Mouse (Mus musculus): ENCODE measurements around the gene Mmrn2. TPM values are rescaled to one million over a fixed set of nuclear protein-coding genes. Genes with fewer than 3 reads are reported as not detected.
A peak's percentile ranks its signal among the peaks of the same experiment; 100 is the strongest.

Gene Mmrn2
- total RNA-seq (2014; fragmentation: Nextera tagmentation) (not detected in 2 replicates), total RNA-seq (2017) (not detected in 2 replicates)

DNA sequence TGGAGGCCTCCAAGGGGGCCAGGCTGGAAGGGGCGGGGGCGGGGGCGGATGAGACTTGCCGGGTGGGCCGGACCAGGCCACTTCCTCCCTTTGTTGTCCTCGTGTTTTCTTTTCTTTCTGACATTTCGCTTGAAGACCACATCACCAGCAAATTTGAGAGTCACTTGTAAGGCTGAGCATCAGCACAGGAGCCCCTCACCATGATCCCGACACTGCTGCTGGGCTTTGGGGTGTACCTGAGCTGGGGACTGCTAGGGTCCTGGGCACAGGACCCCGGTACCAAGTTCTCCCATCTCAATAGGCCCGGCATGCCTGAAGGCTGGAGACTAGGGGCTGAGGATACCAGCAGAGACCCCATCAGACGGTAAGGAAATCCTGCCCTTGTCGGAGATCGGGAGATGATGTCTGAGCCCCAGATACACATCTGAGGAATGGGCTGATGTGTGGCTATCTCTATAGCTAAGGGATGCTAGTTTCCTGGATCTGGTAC lies at the start of gene Mmrn2:
Gene Mmrn2 (plus strand): TSS at position 51 of the 490 bp plus-strand sequence.
- ATAC-seq (replicated peaks; ENCODE audit: low FRiP score, low TSS enrichment, poor library complexity, severe bottlenecking) = no peak

DNA sequence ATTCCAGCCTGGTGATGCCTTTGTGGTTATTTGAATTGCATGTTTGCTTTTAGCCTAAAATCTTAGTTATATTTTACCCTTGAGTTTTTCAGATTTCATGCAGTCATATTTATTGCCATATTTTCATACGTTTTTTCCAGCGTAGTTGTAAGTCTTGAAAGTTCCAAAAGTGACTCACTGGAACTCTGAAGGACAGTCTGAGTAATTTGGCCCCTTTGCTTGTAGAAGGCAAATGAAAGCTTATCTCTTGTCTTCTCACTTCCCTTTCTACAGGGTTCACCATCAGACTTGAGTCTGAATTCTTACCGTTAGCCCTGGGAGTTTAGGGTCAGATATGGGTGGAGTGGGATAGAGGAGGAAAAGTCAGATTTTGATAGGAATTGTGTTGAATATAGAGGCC lies 48.7 kb upstream of the Mmrn2 start:
- no peak for ATAC-seq (replicated peaks; ENCODE audit: low FRiP score, low TSS enrichment, poor library complexity, severe bottlenecking)

DNA sequence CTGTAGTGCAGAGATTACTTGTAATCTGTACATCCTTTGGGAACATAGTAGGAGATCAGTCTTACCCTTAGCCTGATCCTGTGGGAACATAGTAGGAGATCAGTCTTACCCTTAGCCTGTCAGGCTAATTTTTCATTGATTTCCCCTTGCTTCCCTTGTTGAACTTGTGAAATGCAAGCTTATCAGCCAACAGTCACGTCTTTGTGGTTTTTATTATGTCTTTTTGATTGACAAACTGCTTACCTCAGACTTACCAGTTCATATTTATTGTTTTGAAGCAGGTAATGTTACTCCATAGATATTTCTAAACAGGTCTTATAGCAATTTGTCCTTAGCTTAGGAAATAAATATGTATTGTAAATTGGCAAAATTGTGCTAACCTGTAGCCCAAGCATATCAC lies 47.6 kb upstream of the Mmrn2 start:
- ATAC-seq (replicated peaks; ENCODE audit: low FRiP score, low TSS enrichment, poor library complexity, severe bottlenecking) = peak; percentile 50

DNA sequence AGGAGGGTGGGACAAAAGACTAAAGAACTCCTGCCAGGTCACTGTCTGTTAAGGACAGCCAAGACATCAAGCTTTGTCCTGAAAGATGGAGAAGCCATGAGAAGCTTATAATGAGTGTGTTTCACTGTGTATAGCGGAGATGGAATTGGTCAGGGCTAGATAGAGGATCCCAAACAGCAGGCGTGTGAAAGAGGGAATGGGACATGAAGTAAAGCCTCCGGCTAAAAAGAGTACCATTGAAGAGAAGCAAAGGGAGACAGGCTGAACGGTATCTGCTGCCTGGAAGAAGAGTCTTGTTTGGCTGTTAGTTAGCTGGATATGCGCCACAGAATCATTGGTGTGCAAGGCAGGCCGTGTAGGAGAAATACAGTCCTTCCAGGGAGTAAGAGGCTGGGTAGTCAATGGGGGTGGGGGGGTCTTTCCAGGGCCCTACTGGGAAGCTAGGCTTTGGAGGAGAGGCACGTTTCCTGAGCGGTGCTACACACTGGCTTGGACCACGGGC lies 44.6 kb upstream of the Mmrn2 start:
- no peak for ATAC-seq (replicated peaks; ENCODE audit: low FRiP score, low TSS enrichment, poor library complexity, severe bottlenecking)

- no peak for ATAC-seq (replicated peaks; ENCODE audit: low FRiP score, low TSS enrichment, poor library complexity, severe bottlenecking)
Observed at GRCm38 (mm10) chr14:34331886-34332285, 43.4 kb upstream of the Mmrn2 start.

DNA sequence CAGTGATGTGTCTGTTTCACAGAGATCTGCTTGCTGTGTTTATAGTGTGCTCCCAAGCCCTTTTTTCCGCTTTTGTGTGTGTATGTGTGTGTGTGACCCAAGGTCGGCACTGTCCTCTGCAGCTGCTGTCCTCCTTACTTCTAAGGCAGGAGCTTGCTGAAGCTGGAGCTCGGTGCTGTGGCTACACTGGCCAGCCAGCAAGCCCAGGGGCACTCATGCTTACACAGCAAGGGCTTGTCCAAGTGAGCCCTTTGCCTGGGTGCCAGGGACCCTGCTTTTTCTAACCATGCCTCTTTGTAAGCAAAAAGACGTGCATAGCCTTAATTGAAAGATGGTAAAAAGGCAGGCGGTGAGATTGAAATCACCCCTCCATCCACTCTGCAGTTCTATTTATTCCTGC lies 42.8 kb upstream of the Mmrn2 start:
- no peak for ATAC-seq (replicated peaks; ENCODE audit: low FRiP score, low TSS enrichment, poor library complexity, severe bottlenecking)

DNA sequence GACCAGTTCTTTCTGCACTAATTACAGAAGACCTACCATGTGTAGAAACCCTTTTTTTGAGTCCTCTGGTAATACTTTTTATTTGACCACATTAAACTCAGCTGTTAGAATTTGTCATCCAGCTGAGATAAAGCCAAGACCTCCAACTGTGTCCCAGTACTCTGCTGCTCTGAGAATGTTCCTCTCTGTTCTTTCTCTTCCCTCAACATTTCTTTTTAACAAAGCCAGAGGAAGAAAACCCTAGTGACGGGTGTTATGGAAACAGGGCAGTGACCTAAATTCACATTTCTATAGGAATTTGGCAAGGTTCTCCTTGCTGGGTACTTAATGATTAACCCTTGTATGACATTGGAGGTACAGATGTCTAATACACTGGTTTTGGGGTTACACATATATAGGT lies 35.8 kb upstream of the Mmrn2 start:
- no peak for ATAC-seq (replicated peaks; ENCODE audit: low FRiP score, low TSS enrichment, poor library complexity, severe bottlenecking)

GRCm38 (mm10) chr14:34341993-34342392 lies 33.3 kb upstream of the Mmrn2 start:
- ATAC-seq (replicated peaks; ENCODE audit: low FRiP score, low TSS enrichment, poor library complexity, severe bottlenecking) = peak; percentile 18; the same call in 1 of the 2 replicates

GRCm38 (mm10) chr14:34343078-34343477 lies 32.2 kb upstream of the Mmrn2 start:
- no peak for ATAC-seq (replicated peaks; ENCODE audit: low FRiP score, low TSS enrichment, poor library complexity, severe bottlenecking)

DNA sequence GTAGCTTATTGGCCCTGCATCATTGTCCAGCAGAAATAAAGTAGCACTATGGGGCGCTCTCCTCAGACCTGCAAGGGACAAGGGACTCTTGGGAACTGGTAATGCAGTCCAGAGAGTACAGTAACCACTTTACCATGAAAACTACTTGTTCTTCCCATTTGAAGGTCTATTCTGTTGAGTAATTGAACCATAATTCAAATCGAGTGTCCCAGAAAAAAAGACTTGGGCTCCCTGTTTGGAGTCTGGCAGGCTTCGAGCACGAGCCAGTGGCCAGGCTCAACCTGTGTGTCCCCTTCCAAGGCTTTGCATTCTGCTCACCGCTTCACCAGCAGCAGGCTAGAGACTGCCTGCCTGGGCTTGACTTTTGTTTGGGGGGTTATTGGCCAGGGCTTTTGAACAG lies 30.9 kb upstream of the Mmrn2 start:
- ATAC-seq (replicated peaks; ENCODE audit: low FRiP score, low TSS enrichment, poor library complexity, severe bottlenecking) = no peak

DNA sequence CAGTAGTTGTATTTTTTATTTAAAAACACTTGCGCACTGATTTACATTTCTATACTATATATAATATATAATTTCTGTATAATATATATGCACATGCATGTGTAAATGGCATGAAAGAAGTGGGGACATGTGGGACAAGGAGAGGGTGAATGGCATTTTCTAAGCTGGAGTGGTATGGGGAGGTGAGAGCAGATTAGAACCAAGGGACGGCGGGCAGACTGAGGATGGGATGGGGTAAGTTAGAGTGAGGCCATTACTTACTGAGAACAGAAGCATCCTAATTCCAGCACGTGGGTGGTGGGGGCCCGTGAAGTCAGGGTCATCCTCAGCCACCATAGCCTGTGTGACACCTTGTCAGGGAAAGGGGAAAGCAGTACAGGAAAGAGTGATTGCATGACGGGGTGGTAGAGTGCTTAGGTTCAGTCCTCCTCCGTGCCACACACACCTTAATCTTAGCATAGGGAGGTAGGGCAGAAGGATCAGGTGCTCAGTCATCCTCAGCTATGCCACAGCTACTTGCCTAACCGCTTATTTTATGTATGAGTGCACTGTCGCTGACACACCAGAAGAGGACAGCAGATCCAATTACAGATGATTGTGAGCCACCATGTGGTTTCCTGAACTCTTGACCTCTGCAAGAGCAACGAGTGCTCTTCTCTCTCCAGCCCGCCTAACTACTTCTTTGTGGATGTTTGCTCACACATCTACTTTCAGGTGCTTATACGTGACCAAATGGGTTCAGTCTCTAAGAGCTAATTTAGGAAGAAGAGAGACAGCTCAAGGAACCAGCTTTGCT lies 29.3 kb upstream of the Mmrn2 start:
- no peak for ATAC-seq (replicated peaks; ENCODE audit: low FRiP score, low TSS enrichment, poor library complexity, severe bottlenecking)

GRCm38 (mm10) chr14:34347084-34347483 lies 28.2 kb upstream of the Mmrn2 start:
- no peak for ATAC-seq (replicated peaks; ENCODE audit: low FRiP score, low TSS enrichment, poor library complexity, severe bottlenecking)

DNA sequence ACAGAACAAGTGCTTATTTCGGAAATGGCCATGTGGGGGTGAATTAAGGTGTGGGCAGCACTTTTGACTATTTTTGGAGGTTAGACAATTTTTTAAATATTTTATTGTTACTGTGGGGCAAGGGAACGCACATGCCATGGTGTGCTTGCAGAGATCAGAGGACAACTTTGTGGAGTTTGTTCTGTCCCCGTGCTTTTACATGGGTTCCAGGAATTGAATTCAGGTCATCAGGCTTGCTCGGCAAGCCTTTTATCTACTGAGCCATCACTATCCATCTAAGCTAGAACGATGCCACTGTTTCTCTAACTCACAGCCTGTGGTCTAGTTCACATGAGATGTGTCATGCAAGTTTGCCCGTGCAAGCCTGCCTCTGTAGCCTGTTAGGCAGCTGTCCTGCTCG lies 27.0 kb upstream of the Mmrn2 start:
- no peak for ATAC-seq (replicated peaks; ENCODE audit: low FRiP score, low TSS enrichment, poor library complexity, severe bottlenecking)

GRCm38 (mm10) chr14:34349007-34349406 lies 26.3 kb upstream of the Mmrn2 start:
- no peak for ATAC-seq (replicated peaks; ENCODE audit: low FRiP score, low TSS enrichment, poor library complexity, severe bottlenecking)

DNA sequence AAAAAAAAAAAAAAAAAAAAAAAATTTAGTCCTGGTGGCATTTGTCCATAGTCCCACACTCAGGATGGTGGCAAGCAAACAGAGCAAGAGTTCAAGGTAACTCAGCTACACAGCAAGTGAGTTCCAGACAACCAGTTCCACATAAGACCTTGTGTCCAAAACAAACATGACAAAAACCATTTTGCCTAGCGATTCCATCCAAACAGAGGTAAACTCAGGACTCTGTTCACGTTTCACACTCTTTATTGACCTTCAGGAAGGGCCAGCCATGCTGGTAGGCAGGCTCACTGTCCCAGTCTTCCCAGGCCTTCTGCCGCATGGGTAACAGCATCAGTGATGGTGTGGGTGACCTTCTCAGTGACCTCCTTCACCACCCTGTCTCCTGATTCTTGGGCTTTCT lies 23.6 kb upstream of the Mmrn2 start:
- no peak for ATAC-seq (replicated peaks; ENCODE audit: low FRiP score, low TSS enrichment, poor library complexity, severe bottlenecking)

DNA sequence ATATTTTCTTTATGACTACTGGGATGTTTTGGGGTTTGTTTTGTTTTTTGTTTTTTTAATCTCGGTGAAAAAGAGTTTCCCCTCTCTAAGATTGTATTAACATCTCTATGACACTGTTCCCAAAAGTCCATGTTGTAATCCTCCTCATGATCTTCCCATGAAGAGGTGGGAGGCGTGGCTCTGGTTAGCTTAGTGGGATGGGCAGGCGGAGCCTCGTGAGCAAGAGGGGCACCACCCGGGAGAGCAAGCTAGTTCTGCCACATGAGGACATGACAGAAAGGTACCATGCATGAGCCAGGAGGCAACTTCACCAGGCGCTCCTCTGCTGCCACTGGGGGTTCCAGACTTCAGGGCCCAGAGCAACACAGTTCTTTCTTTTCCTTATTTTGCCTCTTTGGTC lies 22.7 kb upstream of the Mmrn2 start:
- no peak for ATAC-seq (replicated peaks; ENCODE audit: low FRiP score, low TSS enrichment, poor library complexity, severe bottlenecking)

DNA sequence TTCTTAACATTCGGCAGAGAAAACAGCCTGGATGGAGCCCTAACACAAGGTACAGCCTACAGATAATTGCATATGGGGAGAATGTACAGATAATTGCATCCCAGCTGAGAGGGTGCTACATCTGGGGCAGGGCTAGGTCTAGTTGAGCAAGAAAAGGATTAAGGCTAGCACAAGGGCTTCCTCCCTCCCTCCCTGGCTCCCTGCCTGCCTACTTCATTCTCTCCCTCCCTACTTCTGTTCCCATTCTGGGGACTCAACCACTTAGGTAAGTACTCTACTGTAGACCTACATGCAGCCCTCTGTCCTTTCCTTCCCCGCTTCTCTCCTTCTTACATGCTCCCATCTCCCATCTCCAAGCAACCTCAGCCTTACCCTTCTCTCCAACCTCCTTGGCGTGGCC lies 21.9 kb upstream of the Mmrn2 start:
- no peak for ATAC-seq (replicated peaks; ENCODE audit: low FRiP score, low TSS enrichment, poor library complexity, severe bottlenecking)

GRCm38 (mm10) chr14:34354456-34354855 lies 20.8 kb upstream of the Mmrn2 start:
- no peak for ATAC-seq (replicated peaks; ENCODE audit: low FRiP score, low TSS enrichment, poor library complexity, severe bottlenecking)

GRCm38 (mm10) chr14:34355301-34355700 lies 20.0 kb upstream of the Mmrn2 start, which contains the start of gene Fam25c:
Fam25c (minus strand) TSS chr14:34355433.
- no peak for ATAC-seq (replicated peaks; ENCODE audit: low FRiP score, low TSS enrichment, poor library complexity, severe bottlenecking)

DNA sequence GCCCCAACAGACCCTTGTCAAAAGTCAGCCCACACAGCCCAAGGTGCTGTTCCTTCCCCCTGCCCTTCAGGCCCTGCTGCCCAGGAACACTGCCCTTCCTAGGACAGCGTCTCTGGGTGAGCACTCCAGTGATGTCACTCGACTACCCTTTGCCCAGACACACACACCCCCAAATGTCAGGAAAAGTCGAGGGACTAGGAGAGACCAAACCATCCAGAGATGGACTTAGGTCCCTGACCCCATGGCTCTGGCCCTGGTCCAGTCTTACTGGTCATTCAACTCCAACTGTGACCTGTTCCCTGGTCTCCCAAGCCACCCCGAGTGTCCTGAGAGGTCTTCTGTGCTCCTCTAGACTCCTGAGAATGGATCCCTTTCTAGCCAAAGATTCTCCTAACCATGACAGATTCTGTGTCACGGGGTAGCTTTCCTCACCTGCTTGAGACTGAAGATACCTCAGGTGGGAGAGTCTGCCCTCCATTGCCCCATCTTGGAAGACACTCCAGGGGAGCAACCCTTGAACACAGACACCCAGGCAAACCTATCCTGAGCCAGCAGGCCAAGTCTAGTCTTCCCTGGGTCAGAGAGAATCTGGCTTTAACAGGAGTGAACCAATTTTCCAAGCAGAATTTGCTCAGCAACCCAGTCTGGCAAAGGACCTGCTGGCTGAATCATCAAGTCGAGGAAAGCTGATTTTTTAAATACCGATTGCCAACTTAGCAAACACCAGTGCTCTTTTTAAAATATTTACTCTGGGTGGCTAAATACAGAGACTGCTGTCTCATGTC lies 17.4 kb upstream of the Mmrn2 start:
- no peak for ATAC-seq (replicated peaks; ENCODE audit: low FRiP score, low TSS enrichment, poor library complexity, severe bottlenecking)

All from megakaryocyte-erythroid progenitor cell, adult 5-6 weeks (primary cell).